Mouse (Mus musculus) macrophage (primary cell): Measurements from ENCODE around the gene Fastk. TPM values are rescaled to one million over a fixed set of nuclear protein-coding genes. Genes with fewer than 3 reads are reported as not detected.

Source experiments
- H3K27ac ChIP-seq: fragments of 350-480 bp; formaldehyde crosslinking; 2 replicates; pipeline ENCODE4 v1.9.0; 2021
- H3K36me3 ChIP-seq: fragments of 350-480 bp; formaldehyde crosslinking; 2 replicates; pipeline ENCODE4 v1.9.0; 2021; ENCODE audit errors: inconsistent target
- H3K4me3 ChIP-seq: fragments of 350-480 bp; formaldehyde crosslinking; 2 replicates; pipeline ENCODE4 v1.9.0; 2021; ENCODE audit errors: inconsistent target
- H3K79me2 ChIP-seq: fragments of 350-480 bp; formaldehyde crosslinking; 2 replicates; pipeline ENCODE4 v1.9.0; 2021; ENCODE audit errors: inconsistent target
- WGBS: methylation state at CpG from one replicate; pipeline ENCODE4 v1.1.7; 2026; ENCODE audit warnings: inconsistent platforms; ENCODE audit not compliant: missing documents; 5-methylcytosine and 5-hydroxymethylcytosine counted together
- polyA plus RNA-seq: library from polyadenylated mRNA; stranded (reverse); fragments of 250-400 nt; gene quantifications from 3 replicates; pipeline ENCODE4 v1.2.4, GENCODE M21; 2018; ENCODE audit warnings: inconsistent platforms

The Fastk gene
- polyA plus RNA-seq, 1 experiment from 2014 or later: 31.5 TPM

GRCm38 (mm10) chr5:24443927-24444326, 1.2 kb downstream of the Fastk start:
- Histone ChIP-seq H3K27ac (no peak overlapping the region), H3K4me3 (peak overlapping the region; percentile 50), H3K79me2 (peaks cover 10% of the 10 kb centered on the region), H3K36me3 (peaks cover 31% of the 10 kb centered on the region)
- 97% methylated on average over 12 of the region's 12 CpGs for WGBS

- H3K36me3 ChIP-seq: peaks cover 38% of the 10 kb centered on the region
- H3K4me3 ChIP-seq: no peak overlapping the region
- 87% methylated on average over 7 of the region's 7 CpGs for WGBS
- H3K79me2 ChIP-seq: peaks cover 10% of the 10 kb centered on the region
- H3K27ac ChIP-seq: no peak overlapping the region
Observed at GRCm38 (mm10) chr5:24443204-24443603, 1.9 kb downstream of the Fastk start.

- Histone ChIP-seq H3K4me3 (no peak overlapping the region), H3K36me3 (peaks cover 48% of the 10 kb centered on the region)
- WGBS: 95% methylated on average over 8 of the region's 9 CpGs
Observed at GRCm38 (mm10) chr5:24442029-24442428, 3.1 kb downstream of the Fastk start.

GRCm38 (mm10) chr5:24441187-24441586, 3.9 kb downstream of the Fastk start:
- Histone ChIP-seq H3K79me2 (peaks cover 10% of the 10 kb centered on the region), H3K36me3 (peaks cover 55% of the 10 kb centered on the region)
- 94% methylated on average over 8 of the region's 8 CpGs for WGBS

More at GRCm38 (mm10) chr5:24442029-24442428, 3.1 kb downstream of the Fastk start:
- H3K27ac ChIP-seq: no peak overlapping the region
- peaks cover 10% of the 10 kb centered on the region for H3K79me2 ChIP-seq

GRCm38 (mm10) chr5:24433993-24434392, 11.1 kb downstream of the Fastk start:
- Histone ChIP-seq H3K4me3 (no peak overlapping the region), H3K79me2 (no peaks in the 10 kb centered on the region), H3K27ac (no peak overlapping the region), H3K36me3 (peaks cover 96% of the 10 kb centered on the region)
- 94% methylated on average over 7 of the region's 8 CpGs for WGBS

More at GRCm38 (mm10) chr5:24441187-24441586, 3.9 kb downstream of the Fastk start:
- H3K27ac ChIP-seq: no peak overlapping the region
- no peak overlapping the region for H3K4me3 ChIP-seq

- Histone ChIP-seq H3K36me3 (peaks cover 47% of the 10 kb centered on the region), H3K27ac (no peak overlapping the region), H3K79me2 (peaks cover 32% of the 10 kb centered on the region), H3K4me3 (no peak overlapping the region)
- 88% methylated on average over 9 of the region's 9 CpGs for WGBS
Observed at GRCm38 (mm10) chr5:24428596-24428995, 16.5 kb downstream of the Fastk start.

- Histone ChIP-seq H3K27ac (no peak overlapping the region), H3K79me2 (peaks cover 32% of the 10 kb centered on the region), H3K36me3 (peaks cover 41% of the 10 kb centered on the region), H3K4me3 (no peak overlapping the region)
- 73% methylated on average over 10 of the region's 15 CpGs for WGBS
Observed at GRCm38 (mm10) chr5:24427981-24428402, 17.1 kb downstream of the Fastk start.

- WGBS: 91% methylated on average over 12 of the region's 12 CpGs
- H3K4me3 ChIP-seq: no peak overlapping the region
- H3K36me3 ChIP-seq: peaks cover 34% of the 10 kb centered on the region
- H3K27ac ChIP-seq: no peak overlapping the region
- H3K79me2 ChIP-seq: peaks cover 32% of the 10 kb centered on the region
Observed at GRCm38 (mm10) chr5:24427285-24427633, 17.8 kb downstream of the Fastk start.

GRCm38 (mm10) chr5:24426556-24427284, 18.4 kb downstream of the Fastk start:
- Histone ChIP-seq H3K27ac (peak overlapping the region; percentile 59; the same call in 1 of the 2 replicates), H3K79me2 (peaks cover 32% of the 10 kb centered on the region), H3K4me3 (peak overlapping the region; percentile 87), H3K36me3 (peaks cover 28% of the 10 kb centered on the region)
- 38% methylated on average over 9 of the region's 9 CpGs for WGBS

GRCm38 (mm10) chr5:24426037-24426432, 19.1 kb downstream of the Fastk start:
- H3K4me3 ChIP-seq: peak overlapping the region; percentile 87
- WGBS: 20% methylated on average over 10 of the region's 10 CpGs
- H3K27ac ChIP-seq: peak overlapping the region; percentile 59
- peaks cover 24% of the 10 kb centered on the region for H3K36me3 ChIP-seq
- H3K79me2 ChIP-seq: peaks cover 32% of the 10 kb centered on the region

- Histone ChIP-seq H3K79me2 (peaks cover 32% of the 10 kb centered on the region), H3K36me3 (peaks cover 24% of the 10 kb centered on the region)
Observed at GRCm38 (mm10) chr5:24425421-24426036, 19.6 kb downstream of the Fastk start.

GRCm38 (mm10) chr5:24424861-24425411, 20.2 kb downstream of the Fastk start:
- Histone ChIP-seq H3K27ac (peak overlapping the region; percentile 94), H3K79me2 (peaks cover 32% of the 10 kb centered on the region), H3K36me3 (peaks cover 23% of the 10 kb centered on the region), H3K4me3 (peak overlapping the region; percentile 87)
- 2% methylated on average over 34 of the region's 60 CpGs for WGBS

More at GRCm38 (mm10) chr5:24425421-24426036, 19.6 kb downstream of the Fastk start:
- Histone ChIP-seq H3K27ac (peak overlapping the region; percentile 59), H3K4me3 (peak overlapping the region; percentile 87)
- 2% methylated on average over 27 of the region's 30 CpGs for WGBS

- 10% methylated on average over 21 of the region's 21 CpGs for WGBS
- Histone ChIP-seq H3K36me3 (peaks cover 23% of the 10 kb centered on the region; the same call in 1 of the 2 replicates), H3K79me2 (peaks cover 32% of the 10 kb centered on the region), H3K27ac (peak overlapping the region; percentile 94), H3K4me3 (peak overlapping the region; percentile 85)
Observed at GRCm38 (mm10) chr5:24424004-24424781, 20.9 kb downstream of the Fastk start.
